Mouse (Mus musculus): Measurements from ENCODE around the gene Tomm40l. TPM values are rescaled to one million over a fixed set of nuclear protein-coding genes. Genes with fewer than 3 reads are reported as not detected.
"Not testable (repeated sequence)": the region's sequence is repeated elsewhere in the genome, so short reads cannot be mapped to it uniquely, and the experiment has no call there.

Tomm40l gene
- total RNA-seq, 1 experiment from 2014 or later: 21.5 TPM

GRCm38 (mm10) chr1:171250680-171251593 lies 28.6 kb upstream of the Tomm40l start, which contains the start of gene Ndufs2:
Gene Ndufs2 (minus strand): TSS chr1:171251388.
- no peak for ATAC-seq (replicated peaks; ENCODE audit: low read depth, poor library complexity, severe bottlenecking)

GRCm38 (mm10) chr1:171249913-171250600 lies 27.7 kb upstream of the Tomm40l start, which contains the start of gene Adamts4:
Gene Adamts4 (plus strand): TSS chr1:171250421.
- no peak for ATAC-seq (replicated peaks; ENCODE audit: low read depth, poor library complexity, severe bottlenecking)

- no peak for ATAC-seq (replicated peaks; ENCODE audit: low read depth, poor library complexity, severe bottlenecking)
Measured at GRCm38 (mm10) chr1:171248386-171249226, 26.3 kb upstream of the Tomm40l start.

DNA sequence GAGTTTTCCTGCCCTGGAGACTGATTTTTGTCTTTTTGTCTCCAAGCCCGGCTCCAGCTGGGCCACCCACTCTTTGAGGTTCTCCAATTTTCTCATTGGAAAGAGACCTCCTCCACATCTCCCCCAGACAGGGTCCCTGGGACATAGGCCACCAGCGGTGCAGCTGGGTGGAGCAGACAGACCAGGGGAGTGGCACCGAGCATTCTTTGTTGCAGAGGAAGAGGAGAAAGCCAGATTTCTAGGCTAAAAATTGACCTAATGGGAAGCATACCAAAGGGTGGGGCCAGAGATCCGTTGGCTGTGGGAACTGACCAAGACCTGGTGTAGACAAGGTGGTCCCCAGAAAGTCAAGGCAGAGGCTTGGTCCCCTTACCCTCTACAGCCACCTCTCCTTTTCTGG lies 25.6 kb upstream of the Tomm40l start:
- no peak for ATAC-seq (replicated peaks; ENCODE audit: low read depth, poor library complexity, severe bottlenecking)

- ATAC-seq (replicated peaks; ENCODE audit: low read depth, poor library complexity, severe bottlenecking): peak; percentile 16
Measured at GRCm38 (mm10) chr1:171247453-171247841, 25.1 kb upstream of the Tomm40l start.

GRCm38 (mm10) chr1:171246709-171247452 lies 24.6 kb upstream of the Tomm40l start:
- peak; percentile 97 for ATAC-seq (replicated peaks; ENCODE audit: low read depth, poor library complexity, severe bottlenecking)

GRCm38 (mm10) chr1:171245353-171245752 lies 23.0 kb upstream of the Tomm40l start:
- no peak for ATAC-seq (replicated peaks; ENCODE audit: low read depth, poor library complexity, severe bottlenecking)

GRCm38 (mm10) chr1:171241952-171242351 lies 19.6 kb upstream of the Tomm40l start:
- ATAC-seq (replicated peaks; ENCODE audit: low read depth, poor library complexity, severe bottlenecking): not testable (repeated sequence)

DNA sequence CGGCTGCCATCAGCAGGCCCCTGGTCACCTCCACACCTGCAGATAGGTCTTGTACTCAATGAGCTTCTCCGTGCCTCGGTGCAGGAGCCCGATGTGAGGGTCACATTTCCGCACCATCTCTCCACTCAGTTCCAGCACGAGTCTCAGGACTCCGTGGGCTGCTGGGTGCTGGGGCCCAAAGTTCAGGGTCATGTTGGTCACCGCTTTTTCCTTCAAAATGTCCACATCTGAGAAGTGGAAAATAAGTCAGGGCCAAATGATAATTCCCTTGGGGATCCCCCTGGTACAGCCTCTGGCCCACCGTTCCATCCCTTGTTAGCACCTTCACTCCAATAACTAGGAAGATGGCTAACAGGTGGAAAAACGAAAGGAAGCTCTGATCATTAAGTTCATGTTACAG lies 18.6 kb upstream of the Tomm40l start:
- ATAC-seq (replicated peaks; ENCODE audit: low read depth, poor library complexity, severe bottlenecking): no peak

- ATAC-seq (replicated peaks; ENCODE audit: low read depth, poor library complexity, severe bottlenecking): no peak
Measured at GRCm38 (mm10) chr1:171239992-171240744, 17.9 kb upstream of the Tomm40l start.

- peak; percentile 73 for ATAC-seq (replicated peaks; ENCODE audit: low read depth, poor library complexity, severe bottlenecking)
Measured at GRCm38 (mm10) chr1:171238463-171238862, 16.1 kb upstream of the Tomm40l start.

DNA sequence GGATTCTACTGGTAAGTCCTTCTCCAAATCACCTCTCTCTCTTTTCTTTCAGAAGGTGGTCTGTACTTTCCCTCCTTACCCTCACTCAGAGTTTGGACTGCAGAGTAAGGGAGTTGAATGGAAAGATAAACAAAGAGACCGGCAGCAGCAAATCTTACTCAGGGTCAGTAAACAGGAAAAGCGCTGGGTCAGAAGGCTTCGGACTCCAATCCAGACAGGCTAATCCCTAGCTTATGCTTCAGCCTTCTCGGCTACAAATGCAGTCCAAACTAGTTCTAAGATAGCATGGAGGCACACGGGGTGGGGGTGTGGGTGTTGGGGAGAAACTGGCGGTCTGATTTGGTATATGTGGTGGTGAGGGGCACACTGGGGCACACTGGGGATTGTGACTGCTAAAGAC lies 15.1 kb upstream of the Tomm40l start:
- ATAC-seq (replicated peaks; ENCODE audit: low read depth, poor library complexity, severe bottlenecking): no peak

DNA sequence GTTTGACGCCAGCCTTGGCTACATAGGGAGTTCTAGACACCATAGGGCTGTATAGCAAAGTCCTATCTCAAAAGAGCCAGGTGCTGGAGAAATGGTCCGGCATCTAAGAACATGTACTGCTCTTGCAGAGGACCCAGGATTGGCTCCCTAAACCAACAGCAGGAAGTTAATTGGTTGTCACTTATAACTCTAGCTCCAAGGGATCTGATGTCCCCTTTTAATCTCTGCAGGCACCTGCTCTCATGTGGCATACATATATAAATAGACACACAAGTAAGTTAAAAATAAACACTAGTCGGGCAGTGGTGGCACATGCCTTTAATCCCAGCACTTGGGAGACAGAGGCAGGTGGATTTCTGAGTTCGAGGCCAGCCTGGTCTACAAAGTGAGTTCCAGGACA lies 13.5 kb upstream of the Tomm40l start:
- ATAC-seq (replicated peaks; ENCODE audit: low read depth, poor library complexity, severe bottlenecking): no peak

GRCm38 (mm10) chr1:171234538-171234937 lies 12.2 kb upstream of the Tomm40l start:
- peak; percentile 22 for ATAC-seq (replicated peaks; ENCODE audit: low read depth, poor library complexity, severe bottlenecking)

- ATAC-seq (replicated peaks; ENCODE audit: low read depth, poor library complexity, severe bottlenecking): peak; percentile 67
Measured at GRCm38 (mm10) chr1:171234126-171234525, 11.8 kb upstream of the Tomm40l start, which contains the start of gene Fcer1g. Gene Fcer1g (minus strand): TSS chr1:171234365.

GRCm38 (mm10) chr1:171232800-171233730 lies 10.8 kb upstream of the Tomm40l start:
- ATAC-seq (replicated peaks; ENCODE audit: low read depth, poor library complexity, severe bottlenecking): no peak

DNA sequence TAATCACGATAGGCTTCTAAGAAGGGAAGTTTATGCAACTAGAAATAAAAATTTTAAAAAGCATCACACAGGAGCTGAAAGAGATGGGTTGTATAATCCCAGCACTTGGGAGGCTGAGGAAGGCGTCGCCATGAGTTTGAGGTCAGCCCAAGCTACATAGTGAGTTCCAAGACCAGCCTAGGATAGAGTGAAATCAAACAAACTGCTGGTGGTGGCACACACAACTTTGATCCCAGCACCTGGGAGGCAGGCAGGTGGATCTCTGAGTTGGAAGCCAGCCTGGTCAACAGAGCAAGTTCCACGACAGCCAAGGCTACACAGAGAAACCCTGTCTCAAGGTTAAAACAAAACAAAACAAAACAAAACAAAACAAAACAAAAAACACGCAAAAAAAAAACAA lies 10.0 kb upstream of the Tomm40l start:
- no peak for ATAC-seq (replicated peaks; ENCODE audit: low read depth, poor library complexity, severe bottlenecking)

- ATAC-seq (replicated peaks; ENCODE audit: low read depth, poor library complexity, severe bottlenecking): peak; percentile 57
Measured at GRCm38 (mm10) chr1:171231844-171232243, 9.5 kb upstream of the Tomm40l start.

All from common myeloid progenitor, adult 5-6 weeks (primary cell).